Mouse (Mus musculus): Measurements from ENCODE around the gene Cyp27b1.

DNA sequence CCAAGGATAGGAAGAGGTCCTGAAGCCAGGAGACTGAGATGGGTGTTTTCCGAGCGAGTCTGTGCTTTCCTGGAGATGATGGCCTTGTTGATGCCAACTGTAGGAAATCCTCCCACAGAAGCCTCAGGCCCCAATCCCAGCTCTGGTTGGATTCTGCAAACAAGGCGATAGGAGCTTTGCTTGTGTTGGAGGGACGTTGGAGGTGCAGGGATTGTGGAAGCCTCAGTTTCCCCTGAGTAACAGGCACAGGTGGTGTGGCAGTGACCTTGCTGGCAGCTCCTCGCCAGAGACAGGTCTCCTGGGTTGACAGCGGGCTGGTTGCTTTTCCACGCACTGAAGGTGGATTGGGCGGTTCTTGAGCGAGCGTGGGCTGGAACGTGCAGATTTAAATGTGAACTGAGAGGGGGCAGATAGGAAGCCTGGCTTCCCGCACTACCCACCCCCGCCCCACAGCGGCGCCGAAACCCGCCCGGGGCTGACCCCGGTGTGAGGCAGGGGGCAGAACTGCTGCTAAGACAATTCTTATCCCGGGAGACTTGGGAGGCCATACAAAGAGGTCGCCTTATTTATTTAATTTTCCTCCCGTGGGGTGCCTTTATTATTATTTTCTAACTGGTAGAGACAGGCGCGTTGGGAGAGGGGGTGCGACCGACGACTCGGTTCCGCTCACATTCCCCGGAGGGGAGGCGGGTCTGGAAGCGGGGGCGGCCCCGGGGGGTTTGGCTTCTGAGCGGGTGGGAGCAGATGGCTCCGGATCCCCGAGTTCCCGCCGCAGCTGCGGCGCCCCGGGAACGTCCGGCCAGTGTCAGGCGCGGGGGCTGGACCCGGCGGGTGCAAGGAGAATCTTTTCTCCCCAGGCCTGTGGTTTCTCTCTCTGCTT is 33.1 kb downstream of the Cyp27b1 start:
- TF ChIP-seq CTCF (IDR thresholded peaks at IDR 0.05; ENCODE audit: low read depth): no peak
- no peak for TF ChIP-seq EP300 (IDR thresholded peaks at IDR 0.05; ENCODE audit: low read depth)

Measured in liver, embryonic 14.5 days (tissue).